In genomic region chrX:145489950-145490349, GRCm38 (mm10) we compare ENCODE assay signal across 25 mouse cellular contexts. TPM values are rescaled to one million over a fixed set of nuclear protein-coding genes. Genes with fewer than 3 reads are reported as not detected.
DNase-seq lines count a peak whose midpoint lies in the region; ATAC-seq and TF ChIP-seq lines count a peak whose summit lies in the region.
"Had no signal": no experiment of that assay in that cellular context is flagged by ENCODE, and none has a peak within 500 bp of the region (broad histone marks: within the 10 kb centered on the region; RNA-seq: fewer than 3 reads in every experiment).

No protein-coding gene starts in this region.

- H3K4me2 ChIP-seq in heart, embryonic 13.5 days, result peak overlapping the region; percentile 11; the same call in 1 of the 2 replicates
- peak overlapping the region; percentile 40 for H3K4me2 ChIP-seq in liver, embryonic 12.5 days
- H3K4me2 ChIP-seq in liver, embryonic 14.5 days (ENCODE audit: low read depth), result no peak overlapping the region
- no peak overlapping the region for H3K4me2 ChIP-seq in liver, postnatal 0 days (ENCODE audit: low read depth, low read length)
- H3K4me2 ChIP-seq in midbrain, postnatal 0 days (ENCODE audit: low read depth, low read length, poor library complexity, severe bottlenecking), result no peak overlapping the region
- H3K4me2 ChIP-seq: hindbrain, embryonic 12.5 days; hindbrain, embryonic 15.5 days had no signal

- 63% methylated on average over 5 of the region's 5 CpGs for WGBS in heart, embryonic 13.5 days
- WGBS in liver, embryonic 12.5 days (ENCODE audit: insufficient replicate concordance), result 29% methylated on average over 5 of the region's 5 CpGs
- 42% methylated on average over 5 of the region's 5 CpGs for WGBS in liver, embryonic 14.5 days (ENCODE audit: insufficient replicate concordance)
- 62% methylated on average over 5 of the region's 5 CpGs for WGBS in liver, postnatal 0 days (ENCODE audit: insufficient replicate concordance)
- WGBS in midbrain, postnatal 0 days, result 86% methylated on average over 5 of the region's 5 CpGs

- ATAC-seq in heart, embryonic 13.5 days (ENCODE audit: extremely low read depth, insufficient number of reproducible peaks, low FRiP score, low TSS enrichment), result no peak
- peak; percentile 85 for ATAC-seq in liver, embryonic 12.5 days
- ATAC-seq in liver, embryonic 14.5 days (ENCODE audit: insufficient read depth), result peak; percentile 67
- peak; percentile 59 for ATAC-seq in liver, postnatal 0 days
- ATAC-seq in midbrain, postnatal 0 days (ENCODE audit: low FRiP score), result no peak
- ATAC-seq: CD4-positive, CD25-positive, alpha-beta regulatory T cell, adult 4 months; forebrain, embryonic 14.5 days; forebrain, postnatal 0 days had no signal

- no peak for TF ChIP-seq EP300 in liver, embryonic 14.5 days (IDR thresholded peaks at IDR 0.05; ENCODE audit: low read depth)
- TF ChIP-seq EP300 in liver, postnatal 0 days (IDR thresholded peaks at IDR 0.05; ENCODE audit: low read depth), result no peak

- no peak for DNase-seq in heart, postnatal 25 days (ENCODE audit: low spot score)
- no peak for DNase-seq in liver, embryonic 14.5 days (ENCODE audit: low read depth in 3 of 3, low spot score in 3 of 3)
- no peak for DNase-seq in liver, postnatal 0 days
- no peak for DNase-seq in adrenal gland, adult 18-20 months (ENCODE audit: low spot score in 2 of 2)
- DNase-seq in midbrain, postnatal 0 days (ENCODE audit: low spot score), result no peak
- DNase-seq: adrenal gland, adult 8-10 months; adrenal gland, postnatal 25 days; cerebellum, adult 11-12 months; cerebellum, adult 8-10 months; cerebellum, postnatal 10 days; cerebellum, postnatal 36 days; embryo, embryonic 11 days; forebrain, postnatal 0 days; gastrocnemius, adult 2 months; gastrocnemius, postnatal 14 days; heart, adult 11 months; heart, postnatal 14 days had no signal

- H3K9ac ChIP-seq in heart, embryonic 13.5 days, result no peak overlapping the region
- no peak overlapping the region for H3K9ac ChIP-seq in liver, embryonic 12.5 days
- H3K9ac ChIP-seq in liver, embryonic 14.5 days (replicated peaks), result no peak overlapping the region
- no peak overlapping the region for H3K9ac ChIP-seq in liver, postnatal 0 days (replicated peaks)
- no peak overlapping the region for H3K9ac ChIP-seq in midbrain, postnatal 0 days (replicated peaks; ENCODE audit: low read length, poor library complexity, severe bottlenecking)
- H3K9ac ChIP-seq: forebrain, postnatal 0 days; hindbrain, embryonic 12.5 days; hindbrain, embryonic 15.5 days had no signal

- H3K27me3 ChIP-seq in heart, embryonic 13.5 days (replicated peaks), result no peaks in the 10 kb centered on the region
- H3K27me3 ChIP-seq in liver, embryonic 12.5 days (replicated peaks), result no peaks in the 10 kb centered on the region
- H3K27me3 ChIP-seq in liver, embryonic 14.5 days (ENCODE audit: control insufficient read depth, insufficient read depth, low read length), result no peaks in the 10 kb centered on the region
- H3K27me3 ChIP-seq in liver, postnatal 0 days (ENCODE audit: insufficient read depth, low read length), result no peaks in the 10 kb centered on the region
- no peaks in the 10 kb centered on the region for H3K27me3 ChIP-seq in midbrain, postnatal 0 days (ENCODE audit: insufficient read depth, low read length)
- H3K27me3 ChIP-seq: hindbrain, embryonic 12.5 days; hindbrain, embryonic 15.5 days had no signal

- no peak for TF ChIP-seq CTCF in liver, embryonic 14.5 days (IDR thresholded peaks at IDR 0.05; ENCODE audit: low read depth)
- no peak for TF ChIP-seq CTCF in liver, postnatal 0 days (IDR thresholded peaks at IDR 0.05; ENCODE audit: low read depth)
- no peak for TF ChIP-seq CTCF in midbrain, postnatal 0 days (IDR thresholded peaks at IDR 0.05)

- no peak overlapping the region for H3K4me3 ChIP-seq in heart, embryonic 13.5 days
- no peak overlapping the region for H3K4me3 ChIP-seq in liver, embryonic 12.5 days
- no peak overlapping the region for H3K4me3 ChIP-seq in liver, embryonic 14.5 days (ENCODE audit: insufficient read depth in 1 of 2, low read depth in 2 of 2, low read length in 2 of 2)
- H3K4me3 ChIP-seq in liver, postnatal 0 days (ENCODE audit: low read depth, low read length), result no peak overlapping the region
- H3K4me3 ChIP-seq in midbrain, postnatal 0 days (ENCODE audit: low read depth, low read length), result no peak overlapping the region
- H3K4me3 ChIP-seq: gastrocnemius, adult 2 months; heart, embryonic 10.5 days; hindbrain, embryonic 12.5 days; hindbrain, embryonic 15.5 days had no signal

- no peak overlapping the region for H3K27ac ChIP-seq in heart, embryonic 13.5 days (replicated peaks)
- peak overlapping the region; percentile 58 for H3K27ac ChIP-seq in liver, embryonic 12.5 days
- no peak overlapping the region for H3K27ac ChIP-seq in liver, embryonic 14.5 days
- H3K27ac ChIP-seq in liver, postnatal 0 days (ENCODE audit: low read depth), result peak overlapping the region; percentile 75
- H3K27ac ChIP-seq in midbrain, postnatal 0 days (ENCODE audit: low read depth, low read length), result no peak overlapping the region
- H3K27ac ChIP-seq: gastrocnemius, adult 2 months; heart, embryonic 10.5 days; hindbrain, embryonic 12.5 days; hindbrain, embryonic 15.5 days had no signal

- peaks cover 7% of the 10 kb centered on the region; the same call in 1 of the 2 replicates for H3K36me3 ChIP-seq in heart, embryonic 13.5 days
- peaks cover 9% of the 10 kb centered on the region; the same call in 1 of the 2 replicates for H3K36me3 ChIP-seq in liver, embryonic 12.5 days
- no peaks in the 10 kb centered on the region for H3K36me3 ChIP-seq in liver, embryonic 14.5 days (replicated peaks; ENCODE audit: control insufficient read depth, insufficient read depth, low read depth)
- no peaks in the 10 kb centered on the region for H3K36me3 ChIP-seq in liver, postnatal 0 days (replicated peaks; ENCODE audit: insufficient read depth, low read length)
- no peaks in the 10 kb centered on the region for H3K36me3 ChIP-seq in midbrain, postnatal 0 days (ENCODE audit: insufficient read depth, low read length)
- H3K36me3 ChIP-seq: hindbrain, embryonic 12.5 days; hindbrain, embryonic 15.5 days had no signal

- no peaks in the 10 kb centered on the region for H3K9me3 ChIP-seq in heart, embryonic 13.5 days
- no peaks in the 10 kb centered on the region for H3K9me3 ChIP-seq in liver, embryonic 12.5 days (replicated peaks)
- H3K9me3 ChIP-seq in liver, embryonic 14.5 days (ENCODE audit: control insufficient read depth, low read length), result no peaks in the 10 kb centered on the region
- no peaks in the 10 kb centered on the region for H3K9me3 ChIP-seq in liver, postnatal 0 days (ENCODE audit: low read length)
- H3K9me3 ChIP-seq in midbrain, postnatal 0 days (ENCODE audit: low read length), result no peaks in the 10 kb centered on the region
- H3K9me3 ChIP-seq: heart, embryonic 10.5 days; hindbrain, embryonic 12.5 days; hindbrain, embryonic 15.5 days had no signal

- H3K4me1 ChIP-seq in heart, embryonic 13.5 days, result peaks cover 2% of the 10 kb centered on the region; the same call in 1 of the 2 replicates
- peaks cover 25% of the 10 kb centered on the region for H3K4me1 ChIP-seq in liver, embryonic 12.5 days
- H3K4me1 ChIP-seq in liver, embryonic 14.5 days (replicated peaks; ENCODE audit: control insufficient read depth in 2 of 2, insufficient read depth in 2 of 2, low read length in 1 of 2), result peaks cover 0 to 10% of the 10 kb centered on the region in 2 experiments; a peak in 2 of 4 replicates
- H3K4me1 ChIP-seq in liver, postnatal 0 days (ENCODE audit: insufficient read depth), result peaks cover 3% of the 10 kb centered on the region; the same call in 1 of the 2 replicates
- H3K4me1 ChIP-seq in midbrain, postnatal 0 days (ENCODE audit: insufficient read depth, low read length), result no peaks in the 10 kb centered on the region
- H3K4me1 ChIP-seq: heart, embryonic 10.5 days; hindbrain, embryonic 12.5 days; hindbrain, embryonic 15.5 days had no signal

- intact Hi-C loops in heart, postnatal 25 days (cut with DNase I), result no loop called here

RNA-seq across cellular contexts. Expression of gene Amot, which starts 15.0 kb away (rescaled TPM):
- polyA plus RNA-seq in heart, embryonic 13.5 days (2015; fragmentation: Nextera tagmentation; extraction: Ambion mirVana), result 8.7 and 9.4 TPM in 2 replicates
- 1 to 10 TPM; 4.9 to 6.2 TPM for total RNA-seq in heart, postnatal 25 days (2021)
- 8.9 and 9.0 TPM in 2 replicates for polyA plus RNA-seq in liver, embryonic 12.5 days (2016; fragmentation: Nextera tagmentation; extraction: Ambion mirVana)
- polyA plus RNA-seq in liver, embryonic 14.5 days (2012; rRNA removed), result 4.2 TPM in 2 replicates
- polyA plus RNA-seq in liver, embryonic 14.5 days (2014; fragmentation: Nextera tagmentation; extraction: Ambion mirVana), result 4.3 and 5.7 TPM in 2 replicates
- polyA plus RNA-seq in liver, postnatal 0 days (2015; fragmentation: Nextera tagmentation; extraction: Ambion mirVana), result 4.3 and 4.9 TPM in 2 replicates
- 1 to 10 TPM; 5.2 to 5.6 TPM for total RNA-seq in adrenal gland, adult 18-20 months (2021)
- 19.0 and 22.3 TPM in 2 replicates for total RNA-seq in midbrain, postnatal 0 days (2014; rRNA removed)
- polyA plus RNA-seq in midbrain, postnatal 0 days (2015; fragmentation: Nextera tagmentation; extraction: Ambion mirVana), result 5.9 and 6.2 TPM in 2 replicates
- total RNA-seq: MEL had no signal

Comparison
In these comparisons a context has a peak if more than half of its experiments do, and no peak if none do; other contexts are left out.
1. H3K27ac ChIP-seq: peak in liver, embryonic 12.5 days (single experiment) and liver, postnatal 0 days (single experiment); none in heart, embryonic 13.5 days (single experiment), liver, embryonic 14.5 days (single experiment) and midbrain, postnatal 0 days (single experiment).
2. H3K4me2 ChIP-seq: peak in heart, embryonic 13.5 days (single experiment) and liver, embryonic 12.5 days (single experiment); none in liver, embryonic 14.5 days (single experiment), liver, postnatal 0 days (single experiment) and midbrain, postnatal 0 days (single experiment).
3. ATAC-seq: peak in liver, embryonic 12.5 days (single experiment), liver, embryonic 14.5 days (single experiment) and liver, postnatal 0 days (single experiment); none in heart, embryonic 13.5 days (single experiment) and midbrain, postnatal 0 days (single experiment).